Mouse (Mus musculus) heart, postnatal 0 days (tissue): ENCODE results near the gene C87436.

Experiments used
- CTCF ChIP-seq: IDR thresholded peaks from 2 replicates; pipeline ENCODE4 v1.5.1; 2016; ENCODE audit warnings: antibody characterized with exemption, control low read depth, low read depth
- EP300 ChIP-seq: IDR thresholded peaks from 2 replicates; pipeline ENCODE4 v1.6.1; 2016; ENCODE audit warnings: antibody characterized with exemption, low read depth

DNA sequence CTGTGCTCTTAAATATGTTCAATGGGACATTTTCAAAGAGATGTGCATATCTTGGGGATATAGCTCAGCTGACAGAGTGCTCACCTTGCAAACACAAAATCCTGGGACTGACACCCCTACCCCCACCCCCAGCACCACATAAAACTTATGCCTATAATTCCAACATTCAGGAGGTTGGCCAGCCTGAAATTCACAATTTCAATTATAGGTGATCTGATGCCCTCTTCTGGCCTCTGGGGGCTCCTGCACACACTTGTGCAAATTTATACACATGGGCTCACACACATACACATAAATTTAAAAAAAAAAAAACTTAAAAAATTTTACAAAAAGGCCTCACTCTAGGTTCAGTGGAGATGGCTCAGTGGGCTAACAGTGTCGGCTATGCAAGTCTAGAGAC, 45.0 kb upstream of the C87436 start:
- no peak for TF ChIP-seq EP300
- TF ChIP-seq CTCF = no peak
